Comparison of ENCODE assay signal across 22 mouse cellular contexts in genomic region chr2:157568881-157569280, GRCm38 (mm10). TPM values are rescaled to one million over a fixed set of nuclear protein-coding genes. Genes with fewer than 3 reads are reported as not detected.
A peak's percentile ranks its signal among the peaks of the same experiment; 100 is the strongest.
DNase-seq lines count a peak whose midpoint lies in the region; ATAC-seq and TF ChIP-seq lines count a peak whose summit lies in the region.
"Had no signal": no experiment of that assay in that cellular context is flagged by ENCODE, and none has a peak within 500 bp of the region (broad histone marks: within the 10 kb centered on the region; RNA-seq: fewer than 3 reads in every experiment).

No protein-coding gene starts in this region.

- no peak overlapping the region for H3K9ac ChIP-seq in forebrain, embryonic 12.5 days
- no peak overlapping the region for H3K9ac ChIP-seq in forebrain, embryonic 14.5 days (ENCODE audit: low read length)
- no peak overlapping the region for H3K9ac ChIP-seq in midbrain, embryonic 11.5 days (ENCODE audit: low read length)
- no peak overlapping the region for H3K9ac ChIP-seq in midbrain, embryonic 15.5 days
- no peak overlapping the region for H3K9ac ChIP-seq in kidney, embryonic 16.5 days (replicated peaks; ENCODE audit: low read length)
- H3K9ac ChIP-seq: hindbrain, embryonic 12.5 days; limb, embryonic 15.5 days had no signal

- no peak for ATAC-seq in forebrain, embryonic 12.5 days (ENCODE audit: low FRiP score)
- ATAC-seq in forebrain, embryonic 14.5 days = no peak
- no peak for ATAC-seq in midbrain, embryonic 11.5 days (ENCODE audit: low FRiP score)
- no peak for ATAC-seq in midbrain, embryonic 15.5 days (replicated peaks)
- no peak for ATAC-seq in kidney, embryonic 16.5 days (ENCODE audit: low FRiP score, low TSS enrichment)
- ATAC-seq: CD4-positive, CD25-positive, alpha-beta regulatory T cell, adult 4 months; intestine, postnatal 0 days had no signal

- 19% methylated on average over 2 of the region's 2 CpGs for WGBS in forebrain, embryonic 12.5 days
- 10% methylated on average over 2 of the region's 2 CpGs for WGBS in forebrain, embryonic 14.5 days
- 41% methylated on average over 2 of the region's 2 CpGs for WGBS in midbrain, embryonic 11.5 days
- WGBS in midbrain, embryonic 15.5 days = 32% methylated on average over 2 of the region's 2 CpGs
- WGBS in kidney, embryonic 16.5 days = 33% methylated on average over 2 of the region's 2 CpGs

- H3K36me3 ChIP-seq in forebrain, embryonic 12.5 days (replicated peaks) = peaks cover 5% of the 10 kb centered on the region; the same call in 1 of the 2 replicates
- no peaks in the 10 kb centered on the region; the same call in 1 of the 2 replicates for H3K36me3 ChIP-seq in forebrain, embryonic 14.5 days (ENCODE audit: control insufficient read depth, insufficient read depth, low read length)
- no peaks in the 10 kb centered on the region for H3K36me3 ChIP-seq in midbrain, embryonic 11.5 days (ENCODE audit: control insufficient read depth, insufficient read depth, low read length)
- H3K36me3 ChIP-seq in midbrain, embryonic 15.5 days (replicated peaks) = no peaks in the 10 kb centered on the region; the same call in 1 of the 2 replicates
- H3K36me3 ChIP-seq in E14TG2a.4 (ENCODE audit: insufficient read depth, low read length) = peaks cover 12% of the 10 kb centered on the region
- no peaks in the 10 kb centered on the region; the same call in 1 of the 2 replicates for H3K36me3 ChIP-seq in kidney, embryonic 16.5 days (ENCODE audit: insufficient read depth, low read length)

- H3K4me2 ChIP-seq in forebrain, embryonic 12.5 days = no peak overlapping the region
- H3K4me2 ChIP-seq in forebrain, embryonic 14.5 days (ENCODE audit: low read length) = no peak overlapping the region
- no peak overlapping the region for H3K4me2 ChIP-seq in midbrain, embryonic 11.5 days
- no peak overlapping the region for H3K4me2 ChIP-seq in midbrain, embryonic 15.5 days
- H3K4me2 ChIP-seq in kidney, embryonic 16.5 days (replicated peaks; ENCODE audit: low read depth, low read length) = no peak overlapping the region
- H3K4me2 ChIP-seq: heart, embryonic 11.5 days; hindbrain, embryonic 12.5 days; limb, embryonic 15.5 days had no signal

- H3K27me3 ChIP-seq in forebrain, embryonic 12.5 days = no peaks in the 10 kb centered on the region; the same call in 1 of the 2 replicates
- H3K27me3 ChIP-seq in forebrain, embryonic 14.5 days (replicated peaks; ENCODE audit: control insufficient read depth, insufficient read depth, low read length) = no peaks in the 10 kb centered on the region
- H3K27me3 ChIP-seq in midbrain, embryonic 11.5 days (ENCODE audit: control insufficient read depth, insufficient read depth, low read length) = no peaks in the 10 kb centered on the region
- H3K27me3 ChIP-seq in midbrain, embryonic 15.5 days (replicated peaks) = no peaks in the 10 kb centered on the region
- 0 out of 2 replicates have a peak, but pooled peaks cover 2% of the 10 kb centered on the region for H3K27me3 ChIP-seq in E14TG2a.4 (ENCODE audit: insufficient read depth, low read length)
- H3K27me3 ChIP-seq in kidney, embryonic 16.5 days (ENCODE audit: insufficient read depth, low read length) = no peaks in the 10 kb centered on the region
- H3K27me3 ChIP-seq: hindbrain, embryonic 12.5 days; limb, embryonic 15.5 days had no signal

- DNase-seq in forebrain, embryonic 14.5 days (ENCODE audit: low spot score) = no peak
- DNase-seq in midbrain, embryonic 11.5 days (ENCODE audit: low spot score, missing footprints) = peak; percentile 75
- DNase-seq in R1 (ENCODE audit: low read depth, low spot score) = peak; percentile 63
- DNase-seq: adrenal gland, postnatal 25 days; cerebellum, adult 8-10 months; cerebellum, postnatal 36 days; embryo, embryonic 11 days; gastrocnemius, postnatal 10 days; kidney, postnatal 36 days; left cerebral cortex, postnatal 4 days; right cerebral cortex, postnatal 14 days; spleen, adult 18-20 months; thymus, postnatal 36 days had no signal

- no peak overlapping the region for H3K4me3 ChIP-seq in forebrain, embryonic 12.5 days (replicated peaks)
- H3K4me3 ChIP-seq in forebrain, embryonic 14.5 days (ENCODE audit: low read depth, low read length) = no peak overlapping the region
- no peak overlapping the region for H3K4me3 ChIP-seq in midbrain, embryonic 11.5 days (ENCODE audit: low read depth, low read length)
- no peak overlapping the region for H3K4me3 ChIP-seq in midbrain, embryonic 15.5 days
- peak overlapping the region; percentile 57 for H3K4me3 ChIP-seq in E14TG2a.4 (replicated peaks; ENCODE audit: low read length)
- H3K4me3 ChIP-seq in kidney, embryonic 16.5 days (ENCODE audit: low read length) = no peak overlapping the region
- H3K4me3 ChIP-seq: hindbrain, embryonic 12.5 days; limb, embryonic 15.5 days had no signal

- H3K27ac ChIP-seq in forebrain, embryonic 12.5 days = peak overlapping the region; percentile 42; the same call in 1 of the 2 replicates
- H3K27ac ChIP-seq in forebrain, embryonic 14.5 days (ENCODE audit: low read depth, low read length) = no peak overlapping the region
- H3K27ac ChIP-seq in midbrain, embryonic 11.5 days (ENCODE audit: low read depth, low read length) = no peak overlapping the region
- no peak overlapping the region for H3K27ac ChIP-seq in midbrain, embryonic 15.5 days
- H3K27ac ChIP-seq in kidney, embryonic 16.5 days (ENCODE audit: low read length) = no peak overlapping the region
- H3K27ac ChIP-seq: hindbrain, embryonic 12.5 days; limb, embryonic 15.5 days had no signal

- no peak for TF ChIP-seq CTCF in E14TG2a.4 (conservative IDR thresholded peaks at IDR 0.05; ENCODE audit: low read length)

- H3K9me3 ChIP-seq in forebrain, embryonic 12.5 days = no peaks in the 10 kb centered on the region
- H3K9me3 ChIP-seq in forebrain, embryonic 14.5 days (replicated peaks; ENCODE audit: control insufficient read depth, low read length) = no peaks in the 10 kb centered on the region
- H3K9me3 ChIP-seq in midbrain, embryonic 11.5 days (ENCODE audit: control insufficient read depth, low read length) = no peaks in the 10 kb centered on the region
- no peaks in the 10 kb centered on the region for H3K9me3 ChIP-seq in midbrain, embryonic 15.5 days
- peaks cover 15% of the 10 kb centered on the region for H3K9me3 ChIP-seq in E14TG2a.4 (ENCODE audit: low read length)
- no peaks in the 10 kb centered on the region for H3K9me3 ChIP-seq in kidney, embryonic 16.5 days (ENCODE audit: low read length)
- H3K9me3 ChIP-seq: hindbrain, embryonic 12.5 days; limb, embryonic 15.5 days had no signal

- peaks cover 37% of the 10 kb centered on the region for H3K4me1 ChIP-seq in forebrain, embryonic 12.5 days
- H3K4me1 ChIP-seq in forebrain, embryonic 14.5 days (ENCODE audit: control insufficient read depth, insufficient read depth, low read length) = peaks cover 17% of the 10 kb centered on the region
- peaks cover 12% of the 10 kb centered on the region for H3K4me1 ChIP-seq in midbrain, embryonic 11.5 days (ENCODE audit: control insufficient read depth, insufficient read depth, low read length)
- H3K4me1 ChIP-seq in midbrain, embryonic 15.5 days = peaks cover 32% of the 10 kb centered on the region
- peaks cover 47% of the 10 kb centered on the region for H3K4me1 ChIP-seq in E14TG2a.4 (replicated peaks; ENCODE audit: low read depth, low read length)
- H3K4me1 ChIP-seq in kidney, embryonic 16.5 days (ENCODE audit: insufficient read depth, low read length) = peaks cover 18% of the 10 kb centered on the region

RNA-seq across cellular contexts. Expression of gene Blcap, which starts 2.2 kb away (rescaled TPM):
- polyA plus RNA-seq in forebrain, embryonic 12.5 days (2016; fragmentation: Nextera tagmentation; extraction: Ambion mirVana) = 144 and 156 TPM in 2 replicates
- polyA plus RNA-seq in forebrain, embryonic 14.5 days (2014; fragmentation: Nextera tagmentation; extraction: Ambion mirVana) = 240 and 254 TPM in 2 replicates
- 110 and 117 TPM in 2 replicates for polyA plus RNA-seq in midbrain, embryonic 11.5 days (2014; fragmentation: Nextera tagmentation; extraction: Ambion mirVana)
- polyA plus RNA-seq in midbrain, embryonic 15.5 days (2015; fragmentation: Nextera tagmentation; extraction: Ambion mirVana) = 332 and 336 TPM in 2 replicates
- polyA plus RNA-seq in kidney, embryonic 16.5 days (2015; fragmentation: Nextera tagmentation; extraction: Ambion mirVana) = 55.8 and 60.8 TPM in 2 replicates

RNA-seq across cellular contexts. Expression of gene Nnat, which starts 9.0 kb away (rescaled TPM):
- 5,265 and 5,863 TPM in 2 replicates for polyA plus RNA-seq in forebrain, embryonic 12.5 days (2016; fragmentation: Nextera tagmentation; extraction: Ambion mirVana)
- polyA plus RNA-seq in forebrain, embryonic 14.5 days (2014; fragmentation: Nextera tagmentation; extraction: Ambion mirVana) = 6,589 and 7,102 TPM in 2 replicates
- polyA plus RNA-seq in midbrain, embryonic 11.5 days (2014; fragmentation: Nextera tagmentation; extraction: Ambion mirVana) = 1,391 and 1,438 TPM in 2 replicates
- polyA plus RNA-seq in midbrain, embryonic 15.5 days (2015; fragmentation: Nextera tagmentation; extraction: Ambion mirVana) = 10,539 and 10,900 TPM in 2 replicates
- 227 and 246 TPM in 2 replicates for polyA plus RNA-seq in kidney, embryonic 16.5 days (2015; fragmentation: Nextera tagmentation; extraction: Ambion mirVana)
